Mouse (Mus musculus) cortical plate, adult 2 months (tissue): Measurements from ENCODE around the gene Chac2.

ENCODE experiments used
- CTCF ChIP-seq: fragments of 200-500 bp; IDR thresholded peaks from 2 replicates; pipeline ENCODE4 v1.5.1; 2011; ENCODE audit warnings: mild to moderate bottlenecking, control low read depth, low read length; ENCODE audit not compliant: insufficient read depth; ENCODE audit errors: extremely low read depth
- POLR2A ChIP-seq: fragments of 200-500 bp; IDR thresholded peaks from 2 replicates; pipeline ENCODE4 v1.6.1; 2011; ENCODE audit warnings: mild to moderate bottlenecking, low read length, control low read depth; ENCODE audit not compliant: insufficient read depth; ENCODE audit errors: extremely low read depth

GRCm38 (mm10) chr11:30996670-30997069, 10.5 kb upstream of the Chac2 start:
- no peak for TF ChIP-seq POLR2A
- TF ChIP-seq CTCF, result no peak
